Mouse (Mus musculus): ENCODE results near the gene Asf1b.
"Not testable (repeated sequence)": the region's sequence is repeated elsewhere in the genome, so short reads cannot be mapped to it uniquely, and the experiment has no call there.

Gene Asf1b

GRCm38 (mm10) chr8:83964015-83964765 lies 8.9 kb downstream of the Asf1b start:
- DNase-seq (ENCODE audit: low spot score), result no peak

GRCm38 (mm10) chr8:83967701-83968100 lies 12.4 kb downstream of the Asf1b start:
- no peak for DNase-seq (ENCODE audit: low spot score)

GRCm38 (mm10) chr8:83971121-83971520 lies 15.8 kb downstream of the Asf1b start:
- no peak for DNase-seq (ENCODE audit: low spot score)

- no peak for DNase-seq (ENCODE audit: low spot score)
Measured at GRCm38 (mm10) chr8:83971661-83972060, 16.4 kb downstream of the Asf1b start.

- peak; percentile 99 for DNase-seq (ENCODE audit: low spot score)
Measured at GRCm38 (mm10) chr8:83972150-83973120, 17.1 kb downstream of the Asf1b start, which contains the start of gene Prkaca. Prkaca (plus strand) TSS chr8:83972993.

- DNase-seq (ENCODE audit: low spot score), result peak; percentile 32
Measured at GRCm38 (mm10) chr8:83973161-83974031, 18.1 kb downstream of the Asf1b start.

GRCm38 (mm10) chr8:83974521-83974920 lies 19.2 kb downstream of the Asf1b start:
- no peak for DNase-seq (ENCODE audit: low spot score)

- DNase-seq (ENCODE audit: low spot score), result peak; percentile 32
Measured at GRCm38 (mm10) chr8:83976101-83976630, 20.9 kb downstream of the Asf1b start.

- DNase-seq (ENCODE audit: low spot score), result no peak
Measured at GRCm38 (mm10) chr8:83976779-83977350, 21.6 kb downstream of the Asf1b start.

- DNase-seq (ENCODE audit: low spot score), result peak; percentile 41
Measured at GRCm38 (mm10) chr8:83977646-83978045, 22.3 kb downstream of the Asf1b start.

GRCm38 (mm10) chr8:83978200-83978599 lies 22.9 kb downstream of the Asf1b start:
- peak; percentile 52 for DNase-seq (ENCODE audit: low spot score)

- DNase-seq (ENCODE audit: low spot score), result peak; percentile 37
Measured at GRCm38 (mm10) chr8:83980250-83980649, 24.9 kb downstream of the Asf1b start.

- peak; percentile 35 for DNase-seq (ENCODE audit: low spot score)
Measured at GRCm38 (mm10) chr8:83980845-83981244, 25.5 kb downstream of the Asf1b start.

- no peak for DNase-seq (ENCODE audit: low spot score)
Measured at GRCm38 (mm10) chr8:83981533-83981932, 26.2 kb downstream of the Asf1b start.

GRCm38 (mm10) chr8:83982449-83982848 lies 27.1 kb downstream of the Asf1b start:
- no peak for DNase-seq (ENCODE audit: low spot score)

GRCm38 (mm10) chr8:83983222-83983621 lies 27.9 kb downstream of the Asf1b start:
- DNase-seq (ENCODE audit: low spot score), result not testable (repeated sequence)

- DNase-seq (ENCODE audit: low spot score), result no peak
Measured at GRCm38 (mm10) chr8:83989243-83989642, 33.9 kb downstream of the Asf1b start.

GRCm38 (mm10) chr8:83990170-83990569 lies 34.9 kb downstream of the Asf1b start:
- DNase-seq (ENCODE audit: low spot score), result no peak

- DNase-seq (ENCODE audit: low spot score), result no peak
Measured at GRCm38 (mm10) chr8:83992488-83992887, 37.2 kb downstream of the Asf1b start.

GRCm38 (mm10) chr8:83994030-83994429 lies 38.7 kb downstream of the Asf1b start:
- DNase-seq (ENCODE audit: low spot score), result no peak

GRCm38 (mm10) chr8:83995973-83996372 lies 40.7 kb downstream of the Asf1b start:
- no peak for DNase-seq (ENCODE audit: low spot score)

Data from MN1 (cell line).